Mouse (Mus musculus) stomach, postnatal 0 days (tissue): Measurements from ENCODE around the gene Zfp940. TPM values are rescaled to one million over a fixed set of nuclear protein-coding genes. Genes with fewer than 3 reads are reported as not detected.

ENCODE experiments used
- ATAC-seq: fragments of 200-750 bp; cut with Nextera tagmentation; 2 replicates; pipeline ENCODE4 v1.8.0; 2017; ENCODE audit not compliant: low FRiP score, low TSS enrichment
- DNase-seq: peaks from one replicate; pipeline ENCODE4 v3.0.0-alpha.2; 2016; ENCODE audit warnings: low spot score
- H3K27ac ChIP-seq: fragments of 300-500 bp; sonication (generic); replicated peaks from 2 replicates; pipeline ENCODE4 v1.5.1; 2014; ENCODE audit warnings: mild to moderate bottlenecking, control low read depth
- H3K27me3 ChIP-seq: fragments of 300-500 bp; sonication (generic); 2 replicates; pipeline ENCODE4 v1.6.1; 2014; ENCODE audit warnings: low read length; ENCODE audit not compliant: control insufficient read depth, insufficient read depth
- H3K36me3 ChIP-seq: fragments of 300-500 bp; sonication (generic); 2 replicates; pipeline ENCODE4 v1.6.1; 2014; ENCODE audit warnings: low read length, mixed read lengths; ENCODE audit not compliant: control insufficient read depth, insufficient read depth
- H3K4me1 ChIP-seq: fragments of 300-500 bp; sonication (generic); replicated peaks from 2 replicates; pipeline ENCODE4 v1.6.1; 2014; ENCODE audit warnings: antibody characterized with exemption; ENCODE audit not compliant: control insufficient read depth, insufficient read depth
- H3K4me2 ChIP-seq: fragments of 300-500 bp; sonication (generic); replicated peaks from 2 replicates; pipeline ENCODE4 v1.6.1; 2014; ENCODE audit warnings: low read depth, mild to moderate bottlenecking, control low read depth, moderate library complexity
- H3K4me3 ChIP-seq: fragments of 300-500 bp; sonication (generic); 2 replicates; pipeline ENCODE4 v1.5.1; 2014; ENCODE audit warnings: low read depth, low read length, control low read depth
- H3K9ac ChIP-seq: fragments of 300-500 bp; sonication (generic); 2 replicates; pipeline ENCODE4 v1.6.1; 2014; ENCODE audit warnings: mild to moderate bottlenecking, low read length, control low read depth, mixed read lengths
- H3K9me3 ChIP-seq: fragments of 300-500 bp; sonication (generic); 2 replicates; pipeline ENCODE4 v1.6.1; 2016; ENCODE audit warnings: low read length; ENCODE audit not compliant: control insufficient read depth
- CTCF ChIP-seq: IDR thresholded peaks from 2 replicates; pipeline ENCODE4 v1.5.1; 2016; ENCODE audit warnings: antibody characterized with exemption, low read depth, mild to moderate bottlenecking, moderate library complexity
- EP300 ChIP-seq: optimal IDR thresholded peaks from 2 replicates; pipeline ENCODE3; 2016; ENCODE audit warnings: antibody characterized with exemption
- WGBS: fragments of 180-500 bp; shearing (Covaris S2); extraction: QIAGEN DNeasy Blood & Tissue Kit; methylation state at CpG from one replicate; pipeline ENCODE4 v1.1.7; 2014; 5-methylcytosine and 5-hydroxymethylcytosine counted together
- polyA plus RNA-seq: library from polyadenylated mRNA; unstranded; fragments of >200 nt; fragmentation: Nextera tagmentation; extraction: Ambion mirVana; gene quantifications from 2 replicates; pipeline ENCODE4 v1.2.1, GENCODE M21; 2015

Zfp940 gene
- polyA plus RNA-seq, 1 experiment from 2014 or later, result 1.2 TPM

GRCm38 (mm10) chr7:29874256-29874655, 20.8 kb upstream of the Zfp940 start:
- Histone ChIP-seq H3K9me3 (peaks cover 21% of the 10 kb centered on the region; the same call in 1 of the 2 replicates), H3K4me3 (no peak overlapping the region), H3K4me1 (no peaks in the 10 kb centered on the region), H3K36me3 (peaks cover 16% of the 10 kb centered on the region), H3K4me2 (no peak overlapping the region), H3K27me3 (no peaks in the 10 kb centered on the region), H3K27ac (no peak overlapping the region), H3K9ac (no peak overlapping the region)
- ATAC-seq, result no peak
- no peak for DNase-seq
- 93% methylated on average over 10 of the region's 10 CpGs for WGBS
- TF ChIP-seq CTCF (no peak), EP300 (no peak)

- no peak for DNase-seq
- ATAC-seq, result no peak
- Histone ChIP-seq H3K36me3 (no peaks in the 10 kb centered on the region), H3K4me2 (no peak overlapping the region), H3K4me1 (0 out of 2 replicates have a peak, but pooled peaks cover 2% of the 10 kb centered on the region), H3K9me3 (no peaks in the 10 kb centered on the region), H3K27me3 (no peaks in the 10 kb centered on the region), H3K4me3 (no peak overlapping the region), H3K27ac (no peak overlapping the region), H3K9ac (no peak overlapping the region)
- 92% methylated on average over 7 of the region's 7 CpGs for WGBS
- peak; percentile 38 for TF ChIP-seq CTCF
- TF ChIP-seq EP300, result no peak
Observed at GRCm38 (mm10) chr7:29861660-29862059, 8.2 kb upstream of the Zfp940 start.

GRCm38 (mm10) chr7:29859532-29860517, 6.4 kb upstream of the Zfp940 start, which contains the start of gene Zfp420:
TSS of gene Zfp420 (plus strand) at chr7:29859979.
- H3K9ac ChIP-seq, result peak within 1 kb of the TSS; percentile 60
- H3K4me2 ChIP-seq, result peak within 1 kb of the TSS; percentile 83
- peak within 1 kb of the TSS; percentile 57 for H3K4me3 ChIP-seq
- H3K27ac ChIP-seq, result peak within 1 kb of the TSS; percentile 30; the same call in 1 of the 2 replicates
- 0 out of 2 replicates have a peak, but pooled peaks cover 2% of the 10 kb centered on the region for H3K4me1 ChIP-seq
- 4% methylated on average over 32 of the region's 32 CpGs for WGBS
- H3K36me3 ChIP-seq, result no peaks in the 10 kb centered on the region
- DNase-seq (peak; percentile 86), ATAC-seq (peak; percentile 96)
- TF ChIP-seq CTCF, result peak; percentile 55
- no peak for TF ChIP-seq EP300
- H3K9me3 ChIP-seq, result no peaks in the 10 kb centered on the region
- H3K27me3 ChIP-seq, result no peaks in the 10 kb centered on the region

GRCm38 (mm10) chr7:29852831-29853218, 644 bp downstream of the Zfp940 start:
- ATAC-seq, result no peak
- Histone ChIP-seq H3K4me3 (peak overlapping the region; percentile 57), H3K36me3 (no peaks in the 10 kb centered on the region), H3K4me2 (peak overlapping the region; percentile 78), H3K27me3 (no peaks in the 10 kb centered on the region), H3K4me1 (no peaks in the 10 kb centered on the region), H3K9ac (no peak overlapping the region; the same call in 1 of the 2 replicates), H3K9me3 (no peaks in the 10 kb centered on the region), H3K27ac (no peak overlapping the region)
- whole genome bisulfite sequencing, result 47% methylated on average over 9 of the region's 9 CpGs
- TF ChIP-seq EP300, result no peak
- no peak for TF ChIP-seq CTCF
- DNase-seq, result no peak

GRCm38 (mm10) chr7:29844616-29845015, 8.9 kb downstream of the Zfp940 start:
- Histone ChIP-seq H3K4me1 (no peaks in the 10 kb centered on the region), H3K27me3 (no peaks in the 10 kb centered on the region), H3K9me3 (no peaks in the 10 kb centered on the region), H3K9ac (no peak overlapping the region), H3K27ac (no peak overlapping the region), H3K36me3 (no peaks in the 10 kb centered on the region), H3K4me2 (no peak overlapping the region), H3K4me3 (no peak overlapping the region)
- 89% methylated on average over 5 of the region's 5 CpGs for WGBS
- ATAC-seq, result no peak
- no peak for TF ChIP-seq CTCF
- TF ChIP-seq EP300, result no peak
- no peak for DNase-seq

- Histone ChIP-seq H3K36me3 (no peaks in the 10 kb centered on the region), H3K27ac (no peak overlapping the region), H3K9me3 (no peaks in the 10 kb centered on the region), H3K4me2 (no peak overlapping the region), H3K27me3 (no peaks in the 10 kb centered on the region), H3K9ac (no peak overlapping the region), H3K4me3 (no peak overlapping the region), H3K4me1 (no peaks in the 10 kb centered on the region)
- DNase-seq, result no peak
- no peak for ATAC-seq
- WGBS, result 97% methylated on average over 1 of the region's 1 CpGs
- no peak for TF ChIP-seq EP300
- no peak for TF ChIP-seq CTCF
Observed at GRCm38 (mm10) chr7:29842105-29842504, 11.4 kb downstream of the Zfp940 start.
